Mouse (Mus musculus): ENCODE data around the gene Ubac2.

Gene Ubac2

GRCm38 (mm10) chr14:121924876-121925275, 46.5 kb downstream of the Ubac2 start:
- DNase-seq (ENCODE audit: low spot score), result no peak

DNA sequence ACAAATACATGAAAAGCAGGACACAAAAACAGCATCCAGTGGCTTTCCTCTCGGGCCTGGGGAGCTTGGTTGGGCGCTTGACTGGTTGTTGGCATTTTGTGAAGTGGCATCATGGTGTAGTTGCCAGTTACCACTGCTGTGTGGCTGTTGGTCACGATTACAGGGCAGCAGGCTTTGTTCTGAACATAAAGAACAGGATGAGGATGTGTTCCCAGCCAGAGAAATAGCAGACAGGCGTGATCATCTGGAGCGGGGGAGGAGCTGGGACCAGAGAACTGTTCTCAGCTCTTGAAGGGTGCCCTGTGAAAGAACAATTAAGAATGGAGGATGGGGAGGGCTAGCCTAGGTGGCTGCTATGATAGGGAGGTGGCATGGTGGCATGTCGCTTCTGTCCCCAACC, 48.5 kb downstream of the Ubac2 start:
- no peak for DNase-seq (ENCODE audit: low spot score)

DNA sequence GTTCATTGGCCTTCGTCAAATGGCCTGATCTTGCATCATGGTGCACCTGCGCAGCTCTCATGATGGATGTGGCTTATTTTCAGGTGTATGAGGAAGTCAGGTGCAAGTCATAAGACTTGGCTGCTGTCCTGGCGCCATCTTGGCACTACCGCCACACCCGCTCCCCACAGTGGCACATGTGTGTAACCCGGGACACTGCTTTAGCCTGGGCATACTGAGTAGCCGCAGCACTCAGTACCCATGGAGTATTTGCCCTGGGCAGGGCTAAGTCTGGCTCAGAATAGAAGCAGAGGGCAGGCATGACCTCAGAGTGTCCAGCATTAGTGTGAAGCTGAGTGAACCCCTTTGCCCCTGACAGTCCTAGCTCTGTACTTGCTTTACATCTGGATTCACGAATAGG, 49.0 kb downstream of the Ubac2 start:
- DNase-seq (ENCODE audit: low spot score), result no peak

- peak; percentile 63 for DNase-seq (ENCODE audit: low spot score)
These were observed 50.1 kb downstream of the Ubac2 start for GRCm38 (mm10) chr14:121928375-121929137.

DNA sequence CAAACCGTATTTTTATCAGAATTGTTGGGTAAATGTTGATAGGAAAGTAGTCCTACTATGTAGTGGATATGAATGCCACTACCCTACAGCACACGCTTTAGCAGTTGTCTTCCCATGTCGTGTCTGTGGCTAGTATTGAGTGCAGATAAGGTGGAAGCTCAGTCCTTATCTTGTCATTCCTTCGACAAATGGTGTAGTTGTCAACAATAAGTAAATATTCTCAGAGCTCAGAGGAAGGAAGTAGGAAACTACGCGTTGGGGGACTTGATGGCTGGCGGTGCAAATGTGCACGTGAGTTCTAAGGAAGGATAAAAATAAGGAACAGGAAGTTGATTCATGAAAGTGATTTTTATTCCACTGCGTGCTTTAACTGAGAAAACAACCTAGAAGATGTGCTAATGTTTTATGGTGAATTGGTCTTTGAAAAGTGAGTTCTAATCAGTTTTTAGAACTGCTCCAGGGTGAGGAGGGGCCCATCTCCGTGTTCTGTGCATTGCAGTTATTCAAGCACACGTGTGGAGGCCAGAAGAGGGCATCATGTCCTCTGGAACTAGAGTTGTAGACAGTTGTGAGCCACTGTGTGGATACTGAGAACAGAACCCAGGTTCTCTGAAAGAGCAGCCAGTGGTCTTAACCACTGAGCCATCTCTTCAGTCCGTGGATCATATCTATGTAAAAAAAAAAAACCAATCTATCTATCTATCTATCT, 51.0 kb downstream of the Ubac2 start:
- DNase-seq (ENCODE audit: low spot score), result peak; percentile 51

- DNase-seq (ENCODE audit: low spot score), result no peak
These were observed 52.4 kb downstream of the Ubac2 start for GRCm38 (mm10) chr14:121930731-121931383.

GRCm38 (mm10) chr14:121931594-121931993, 53.2 kb downstream of the Ubac2 start:
- no peak for DNase-seq (ENCODE audit: low spot score)

- no peak for DNase-seq (ENCODE audit: low spot score)
These were observed 53.8 kb downstream of the Ubac2 start for GRCm38 (mm10) chr14:121932180-121932579.

DNA sequence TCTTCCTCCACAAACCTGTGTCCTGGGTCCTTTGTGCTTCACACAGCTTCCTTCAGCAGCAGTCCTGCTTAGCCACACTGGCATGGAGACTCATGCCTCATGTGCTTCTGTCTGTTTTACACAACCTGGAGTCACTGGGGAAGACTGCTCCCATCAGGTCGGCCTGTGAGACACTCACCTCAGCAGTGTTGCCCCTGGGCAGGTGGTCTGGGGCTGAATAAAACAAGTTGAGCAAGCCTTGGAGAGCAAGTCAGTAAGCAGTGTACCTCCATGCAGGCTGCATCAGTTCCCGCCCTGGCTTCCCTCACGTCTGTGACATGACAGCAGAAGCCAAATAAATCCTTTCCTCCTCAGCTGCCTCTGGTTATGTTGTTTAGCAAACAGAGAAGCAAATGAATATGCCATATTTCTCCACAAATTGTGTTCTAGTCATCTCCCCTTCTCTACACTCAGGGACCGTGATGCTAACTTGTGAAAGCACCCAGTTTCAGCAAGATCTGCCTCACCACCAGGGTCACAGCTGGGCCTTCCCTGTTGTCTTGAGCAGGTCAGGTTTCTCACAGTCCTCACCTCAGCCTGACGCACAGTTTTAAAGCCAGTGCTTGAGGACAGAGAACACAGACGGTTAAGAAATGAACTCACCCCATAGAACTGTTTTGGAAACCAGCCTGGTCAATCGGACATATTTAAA, 55.6 kb downstream of the Ubac2 start:
- DNase-seq (ENCODE audit: low spot score), result no peak

GRCm38 (mm10) chr14:121934597-121934946, 56.2 kb downstream of the Ubac2 start:
- DNase-seq (ENCODE audit: low spot score), result no peak

- DNase-seq (ENCODE audit: low spot score), result no peak
These were observed 57.9 kb downstream of the Ubac2 start for GRCm38 (mm10) chr14:121936356-121936755.

DNA sequence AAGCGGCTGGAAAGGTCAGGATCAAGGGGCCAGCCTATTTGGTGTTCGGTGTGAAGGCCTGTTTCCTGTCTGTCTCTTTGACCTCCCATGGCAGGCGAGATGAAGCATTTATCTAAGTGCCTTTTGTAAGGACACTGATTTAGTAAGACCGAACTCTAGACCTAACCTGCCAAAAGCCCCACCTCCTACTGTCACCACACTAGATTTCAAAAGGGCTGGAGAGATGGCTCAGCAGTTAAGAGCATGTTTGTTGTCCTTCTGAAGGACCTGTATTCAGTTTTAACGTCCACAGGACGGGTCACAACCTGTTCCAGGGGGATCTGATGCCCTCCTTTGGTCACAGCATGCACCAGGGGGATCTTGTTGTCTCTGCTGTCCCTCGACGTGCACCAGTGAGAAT, 58.4 kb downstream of the Ubac2 start:
- DNase-seq (ENCODE audit: low spot score), result no peak

DNA sequence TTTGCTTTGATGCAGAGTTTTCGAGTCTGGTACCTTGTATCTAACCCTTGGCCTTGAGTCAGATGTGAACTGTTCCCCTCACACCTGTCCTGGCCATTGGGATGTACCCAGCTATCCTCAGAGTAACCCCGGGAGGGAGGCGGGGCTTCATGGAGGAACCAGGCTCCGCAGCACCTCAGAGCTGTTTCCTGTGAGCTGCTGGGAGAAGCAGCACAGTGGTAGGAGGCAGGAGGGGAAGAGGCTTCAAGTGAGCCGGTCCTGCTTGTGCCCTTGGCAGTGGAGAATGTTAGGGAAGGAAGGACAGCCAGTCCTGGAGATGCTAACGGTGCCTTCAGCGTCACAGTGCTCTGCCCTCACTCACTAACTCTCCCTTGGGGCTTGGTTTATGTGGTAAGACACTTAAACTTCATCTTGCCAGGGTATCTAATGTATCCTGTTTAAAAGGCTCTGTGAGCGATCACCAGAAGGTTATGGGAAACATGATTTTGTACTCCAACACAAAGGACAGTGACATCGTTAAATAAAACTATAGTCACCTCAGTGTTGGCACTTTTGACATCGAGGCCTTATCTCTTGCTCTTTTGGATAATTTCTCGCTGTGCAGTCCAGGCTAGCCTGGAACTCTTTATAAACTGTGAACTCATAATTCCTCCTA, 59.3 kb downstream of the Ubac2 start:
- no peak for DNase-seq (ENCODE audit: low spot score)

DNA sequence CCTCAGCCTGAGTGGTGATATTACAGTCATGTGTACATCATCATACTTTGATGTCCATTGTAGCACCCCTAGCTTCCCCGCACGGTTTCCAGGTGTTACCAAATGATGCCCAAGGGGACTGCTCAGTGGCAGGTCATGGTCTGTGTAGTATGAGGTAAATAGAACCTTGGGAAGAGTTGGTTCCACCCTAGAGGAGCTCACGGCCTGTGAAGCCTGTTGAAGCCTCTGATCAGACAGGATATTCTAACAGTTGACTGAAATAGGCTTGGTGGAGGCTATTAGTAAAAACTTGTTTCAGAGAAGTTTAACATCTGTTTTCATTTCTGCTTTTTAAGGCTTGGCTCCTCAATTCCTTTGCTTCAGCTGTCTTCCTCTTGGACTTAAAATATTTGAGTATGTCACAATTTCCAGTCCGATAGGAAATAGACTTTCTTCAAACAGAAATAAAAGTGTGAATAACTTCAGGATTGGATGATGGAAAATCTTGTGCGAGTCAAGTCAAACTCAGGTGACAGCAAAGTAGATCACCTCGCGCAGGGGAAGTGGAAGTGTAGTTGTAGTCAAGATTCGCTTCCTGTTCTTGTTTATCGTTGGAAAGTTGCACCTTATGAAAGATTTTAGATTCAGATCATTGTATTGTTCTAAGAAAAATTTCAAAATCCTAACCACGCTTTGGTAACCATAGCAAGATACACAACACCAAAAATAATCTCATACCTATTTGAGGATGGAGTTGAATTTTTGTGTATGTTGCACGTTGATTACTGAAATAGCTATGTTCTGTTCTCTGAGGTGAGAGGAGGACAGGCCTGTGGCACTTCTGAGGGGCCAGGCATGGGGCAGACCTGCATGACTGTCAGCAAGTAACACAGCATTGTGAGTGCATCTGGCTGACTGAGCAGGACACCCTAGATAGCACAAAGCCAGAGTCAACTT, 60.1 kb downstream of the Ubac2 start:
- peak; percentile 41 for DNase-seq (ENCODE audit: low spot score)

- DNase-seq (ENCODE audit: low spot score), result no peak
These were observed 61.2 kb downstream of the Ubac2 start for GRCm38 (mm10) chr14:121939582-121939981.

- DNase-seq (ENCODE audit: low spot score), result no peak
These were observed 67.7 kb downstream of the Ubac2 start for GRCm38 (mm10) chr14:121946131-121946530.

DNA sequence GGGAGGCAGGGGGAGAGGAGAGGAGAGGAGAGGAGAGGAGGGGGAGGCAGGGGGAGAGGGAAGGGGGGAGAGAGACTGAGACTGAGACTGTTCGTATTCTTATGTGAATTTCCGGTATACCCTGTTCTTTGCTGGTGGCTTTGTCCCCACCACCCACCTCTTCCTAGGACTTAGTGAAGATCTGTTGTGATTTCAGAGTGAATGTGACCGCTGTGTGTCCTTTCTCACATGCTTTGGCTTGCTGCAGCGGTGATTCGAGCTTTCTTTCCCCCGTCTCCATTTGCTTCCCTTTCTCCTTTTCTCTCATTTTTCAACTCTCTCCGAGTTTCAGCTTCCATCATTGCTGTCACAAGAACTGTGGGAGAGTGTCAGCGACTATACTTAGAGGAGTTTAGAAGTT, 68.3 kb downstream of the Ubac2 start:
- DNase-seq (ENCODE audit: low spot score), result no peak

DNA sequence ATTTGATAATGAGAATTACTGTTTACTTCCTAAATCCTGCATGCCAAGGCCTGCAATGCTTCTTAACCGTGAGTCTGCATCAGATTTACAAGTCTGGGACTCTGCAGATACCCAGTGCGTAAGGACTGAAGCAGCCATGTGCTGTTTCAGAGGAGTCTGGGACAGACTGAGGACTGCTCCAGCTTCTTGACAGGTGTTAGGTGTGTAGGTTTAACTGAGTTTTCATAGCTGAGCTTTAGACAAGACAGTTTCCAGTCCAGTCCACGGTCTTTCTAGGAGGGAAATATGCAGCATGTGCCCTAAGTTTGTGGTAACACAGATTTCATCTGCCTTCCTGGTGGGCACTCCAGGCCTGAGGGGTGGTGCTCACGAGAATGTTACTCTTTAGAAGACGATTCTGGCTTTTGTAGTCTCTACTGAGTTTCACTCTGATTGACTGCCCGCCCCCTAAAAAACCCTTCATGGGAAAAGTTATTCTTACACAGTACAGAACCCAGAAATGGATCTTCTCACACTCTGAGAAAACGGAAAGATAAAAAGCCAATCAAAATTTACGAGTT, 68.9 kb downstream of the Ubac2 start:
- no peak for DNase-seq (ENCODE audit: low spot score)

GRCm38 (mm10) chr14:121947966-121948365, 69.5 kb downstream of the Ubac2 start:
- DNase-seq (ENCODE audit: low spot score), result no peak

DNA sequence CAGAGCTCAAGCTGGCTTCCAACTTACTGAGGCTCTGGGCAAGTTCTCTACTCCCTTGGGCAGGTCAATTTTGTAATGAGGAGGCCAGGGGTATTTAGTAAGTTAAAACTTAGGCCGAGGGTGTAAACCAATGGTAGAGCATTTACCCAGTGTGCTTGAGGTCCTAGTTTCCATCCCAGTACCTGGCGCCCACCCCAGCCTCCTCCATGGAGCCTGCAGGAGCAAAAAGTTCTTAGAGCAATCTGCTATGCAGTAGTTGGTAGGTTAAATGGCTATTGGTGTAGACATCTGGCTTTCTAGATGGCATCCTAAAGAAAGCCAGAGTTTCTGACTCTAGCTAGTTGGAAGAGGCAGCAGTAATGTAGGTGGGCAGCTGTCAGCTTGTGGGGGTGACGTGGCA, 71.0 kb downstream of the Ubac2 start:
- DNase-seq (ENCODE audit: low spot score), result no peak

DNA sequence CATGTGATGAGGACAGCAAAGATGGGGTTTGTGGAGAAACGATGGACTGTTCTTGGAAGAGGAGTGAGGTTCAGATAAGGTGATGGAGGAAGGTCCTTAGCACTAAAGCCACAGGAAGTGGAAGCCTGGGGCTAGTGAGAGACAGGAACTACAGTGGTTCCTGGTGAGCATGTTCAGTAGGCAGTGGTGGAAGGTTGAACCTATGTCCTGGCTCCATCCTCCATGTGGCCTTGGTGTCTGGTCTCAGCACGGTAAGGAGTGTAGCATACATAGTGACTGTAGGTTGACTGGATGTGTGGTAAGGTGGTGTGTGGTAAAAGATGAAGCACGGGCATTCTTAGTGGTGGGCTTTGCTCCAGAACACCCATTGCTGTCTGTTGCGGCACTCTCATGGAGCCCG, 71.5 kb downstream of the Ubac2 start:
- no peak for DNase-seq (ENCODE audit: low spot score)
